Mouse (Mus musculus): ENCODE data around the gene Psmd7. TPM values are rescaled to one million over a fixed set of nuclear protein-coding genes. Genes with fewer than 3 reads are reported as not detected.

The Psmd7 gene
- polyA plus RNA-seq (2012; rRNA removed; ENCODE audit: low replicate concordance), result 56.2 and 72.4 TPM in 2 replicates

DNA sequence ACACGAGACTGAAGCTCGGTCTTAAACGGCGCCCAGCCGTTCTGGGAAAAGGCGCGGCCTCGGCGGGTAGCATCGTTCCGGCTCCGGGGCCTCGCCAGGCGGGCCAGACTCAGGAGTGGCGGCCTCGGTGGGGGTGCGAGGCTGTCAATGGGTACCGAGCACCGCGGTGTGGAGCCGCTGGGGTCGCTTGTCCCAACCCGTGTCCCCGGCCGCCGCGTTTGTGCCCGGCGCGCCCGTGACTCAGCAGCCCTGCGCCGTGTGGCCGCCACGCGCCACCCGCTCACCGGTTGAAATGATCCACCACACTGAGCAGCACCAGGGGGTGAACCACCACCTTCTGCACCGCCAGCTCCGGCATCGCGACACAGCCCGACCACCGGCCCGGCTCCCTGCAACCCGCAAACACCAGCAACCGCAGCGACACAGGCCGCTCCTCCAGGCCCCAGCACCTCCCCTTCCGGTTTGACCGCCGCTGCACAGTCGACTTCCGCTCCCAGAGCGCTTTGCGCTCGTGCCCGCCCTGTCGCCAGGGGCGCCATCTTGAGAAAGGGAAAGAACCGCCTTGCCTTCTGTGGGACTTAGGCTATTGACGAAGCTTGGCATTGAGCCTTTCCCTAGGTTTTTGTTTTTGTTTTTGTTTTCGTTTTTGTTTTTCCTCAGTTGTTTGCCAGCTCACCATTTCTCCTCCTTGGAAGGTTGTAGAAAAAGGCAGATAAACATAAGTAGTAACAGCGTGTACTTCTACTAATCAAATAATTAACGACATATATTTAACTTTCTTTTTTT, at the start of gene Psmd7:
Gene Psmd7, minus strand, starts transcription at position 470 of the 786 bp plus-strand sequence.

Other genes starting within 250 kb of the Psmd7 start
- gene Nqo1, start 185.3 kb downstream of the Psmd7 start, polyA plus RNA-seq (2012; rRNA removed; ENCODE audit: low replicate concordance), result 6.5 and 7.2 TPM in 2 replicates
- gene Nob1, start 163.4 kb downstream of the Psmd7 start, polyA plus RNA-seq (2012; rRNA removed; ENCODE audit: low replicate concordance), result 19.6 and 51.3 TPM in 2 replicates
- 22.7 and 37.6 TPM in 2 replicates for gene Wwp2, start 152.1 kb downstream of the Psmd7 start, polyA plus RNA-seq (2012; rRNA removed; ENCODE audit: low replicate concordance)